Comparison of ENCODE assay signal across 8 mouse cellular contexts in genomic region chr5:142822286-142823095, GRCm38 (mm10). TPM values are rescaled to one million over a fixed set of nuclear protein-coding genes. Genes with fewer than 3 reads are reported as not detected.
DNase-seq lines count a peak whose midpoint lies in the region; ATAC-seq and TF ChIP-seq lines count a peak whose summit lies in the region.

No protein-coding gene starts in this region.

- no peak for ATAC-seq in cerebellum, adult (ENCODE audit: insufficient number of reproducible peaks, low FRiP score, low TSS enrichment)
- no peak for ATAC-seq in hindbrain, postnatal 0 days
- no peak for ATAC-seq in megakaryocyte progenitor cell, adult 5-6 weeks (replicated peaks; ENCODE audit: poor library complexity)

- H3K27ac ChIP-seq in cerebellum, adult 2 months (ENCODE audit: insufficient read depth, low read length) = peak overlapping the region; percentile 100
- peak overlapping the region; percentile 100 for H3K27ac ChIP-seq in hindbrain, postnatal 0 days
- peak overlapping the region; percentile 93 for H3K27ac ChIP-seq in liver, adult 2 months (replicated peaks; ENCODE audit: insufficient read depth, low read depth, low read length)

- no peaks in the 10 kb centered on the region for H3K9me3 ChIP-seq in hindbrain, postnatal 0 days (ENCODE audit: low read length)

- no peaks in the 10 kb centered on the region for H3K79me2 ChIP-seq in liver, adult 2 months (ENCODE audit: control insufficient read depth, insufficient read depth, low read length)

- H3K27me3 ChIP-seq in cerebellum, adult 2 months (ENCODE audit: control insufficient read depth, insufficient read depth, low read length) = no peaks in the 10 kb centered on the region
- no peaks in the 10 kb centered on the region for H3K27me3 ChIP-seq in hindbrain, postnatal 0 days (ENCODE audit: insufficient read depth, low read length)
- H3K27me3 ChIP-seq in liver, adult 2 months (ENCODE audit: control insufficient read depth, insufficient read depth, low read length) = no peaks in the 10 kb centered on the region

- 3% methylated on average over 35 of the region's 36 CpGs for WGBS in cerebellum, adult 2 months
- WGBS in hindbrain, postnatal 0 days = 2% methylated on average over 34 of the region's 36 CpGs
- under 1% methylated on average over 36 of the region's 36 CpGs for WGBS in liver, adult 2 months

- no peaks in the 10 kb centered on the region for H3K36me3 ChIP-seq in hindbrain, postnatal 0 days (ENCODE audit: insufficient read depth, low read length)
- no peaks in the 10 kb centered on the region for H3K36me3 ChIP-seq in liver, adult 2 months (ENCODE audit: control insufficient read depth, insufficient read depth, low read length)

- no peak for TF ChIP-seq CTCF in cerebellum, adult 2 months (IDR thresholded peaks at IDR 0.05; ENCODE audit: borderline replicate concordance, insufficient read depth, low read depth, low read length)
- TF ChIP-seq CTCF in hindbrain, postnatal 0 days (IDR thresholded peaks at IDR 0.05; ENCODE audit: low read depth) = no peak
- TF ChIP-seq CTCF in liver, adult 2 months (IDR thresholded peaks at IDR 0.05; ENCODE audit: low read depth, low read length) = no peak

- peak; percentile 51 for DNase-seq in cerebellum, adult 11 months
- DNase-seq in cerebellum, adult 2 months = peak; percentile 61 to 73
- DNase-seq in gastrocnemius, adult 18-20 months (ENCODE audit: low spot score) = peak; percentile 52
- DNase-seq in hindbrain, postnatal 0 days (ENCODE audit: low spot score) = peak; percentile 62
- peak; percentile 53 for DNase-seq in liver, adult 2 months (ENCODE audit: extremely low read depth, low read depth, low spot score)
- DNase-seq in neural tube, embryonic 10.5 days (ENCODE audit: extremely low spot score, low spot score) = peak; percentile 72

- peak overlapping the region; percentile 96 for H3K4me3 ChIP-seq in cerebellum, adult 2 months (replicated peaks; ENCODE audit: insufficient read depth, low read depth, low read length)
- H3K4me3 ChIP-seq in hindbrain, postnatal 0 days (ENCODE audit: low read length) = peak overlapping the region; percentile 98
- peak overlapping the region; percentile 76 for H3K4me3 ChIP-seq in liver, adult 2 months (ENCODE audit: insufficient read depth, low read depth, low read length)

- H3K4me1 ChIP-seq in cerebellum, adult 2 months (ENCODE audit: control insufficient read depth, insufficient read depth, low read length) = peaks cover 6% of the 10 kb centered on the region; the same call in 1 of the 2 replicates
- H3K4me1 ChIP-seq in hindbrain, postnatal 0 days (ENCODE audit: insufficient read depth, low read length) = peaks cover 12% of the 10 kb centered on the region; the same call in 1 of the 2 replicates
- peaks cover 6% of the 10 kb centered on the region for H3K4me1 ChIP-seq in liver, adult 2 months (ENCODE audit: control insufficient read depth, insufficient read depth, low read length)

- no peak for TF ChIP-seq POLR2A in cerebellum, adult 2 months (IDR thresholded peaks at IDR 0.05; ENCODE audit: borderline replicate concordance, insufficient read depth, low read length)
- TF ChIP-seq POLR2A in liver, adult 2 months (IDR thresholded peaks at IDR 0.05; ENCODE audit: extremely low read depth, insufficient read depth, low read length) = no peak

- peak overlapping the region; percentile 91 for H3K9ac ChIP-seq in hindbrain, postnatal 0 days (replicated peaks; ENCODE audit: low read length)
- peak overlapping the region; percentile 83 for H3K9ac ChIP-seq in liver, adult 2 months (ENCODE audit: low read depth, low read length)

- peak overlapping the region; percentile 93 for H3K4me2 ChIP-seq in hindbrain, postnatal 0 days (ENCODE audit: low read depth, low read length)

RNA-seq across cellular contexts. Expression of gene Tnrc18, which starts 5.0 kb away (rescaled TPM):
- 29.3 and 36.5 TPM in 2 replicates for polyA plus RNA-seq in cerebellum, adult 2 months (2012; rRNA removed)
- 10 to 100 TPM; 29.0 to 40.6 TPM for total RNA-seq in gastrocnemius, adult 18-20 months (2021)
- 134 and 137 TPM in 2 replicates for total RNA-seq in hindbrain, postnatal 0 days (2014; rRNA removed)
- polyA plus RNA-seq in hindbrain, postnatal 0 days (2015; fragmentation: Nextera tagmentation; extraction: Ambion mirVana) = 17.0 and 19.9 TPM in 2 replicates
- 4.0 and 9.0 TPM in 2 replicates for total RNA-seq in liver, adult 2 months (2014; rRNA removed)
- polyA plus RNA-seq in liver, adult 2 months (2012; rRNA removed) = 14.5 and 17.8 TPM in 2 replicates
- 27.3 and 30.2 TPM in 2 replicates for total RNA-seq in megakaryocyte progenitor cell, adult 5-6 weeks (2015)
- total RNA-seq in megakaryocyte progenitor cell, adult 5-6 weeks (2017) = 10.9 and 14.5 TPM in 2 replicates
